Mouse (Mus musculus): ENCODE results near the gene Usp2.

GRCm38 (mm10) chr9:44125026-44125425 lies 58.2 kb downstream of the Usp2 start:
- no peak for TF ChIP-seq ELF1 (IDR thresholded peaks at IDR 0.05; ENCODE audit: low read depth, low read length)
- no peak for TF ChIP-seq ZC3H11A (IDR thresholded peaks at IDR 0.05; ENCODE audit: low read depth, low read length)
- no peak for TF ChIP-seq POLR2A (IDR thresholded peaks at IDR 0.05; ENCODE audit: low read depth, low read length)
- no peak for TF ChIP-seq MAX (IDR thresholded peaks at IDR 0.05; ENCODE audit: low read length)
- no peak for TF ChIP-seq CTCF (conservative IDR thresholded peaks at IDR 0.05 in 1 of 2, IDR thresholded peaks at IDR 0.05 in 1 of 2; ENCODE audit: low read depth in 2 of 2, low read length in 2 of 2)
- no peak for TF ChIP-seq TBP (conservative IDR thresholded peaks at IDR 0.05; ENCODE audit: low read depth, low read length)
- TF ChIP-seq POLR2AphosphoS2 (IDR thresholded peaks at IDR 0.05; ENCODE audit: low read depth, low read length), result no peak
- no peak for TF ChIP-seq ETS1 (conservative IDR thresholded peaks at IDR 0.05; ENCODE audit: low read depth, low read length)
- TF ChIP-seq MEF2A (IDR thresholded peaks at IDR 0.05; ENCODE audit: borderline replicate concordance, low read depth, low read length), result no peak
- TF ChIP-seq NRF1 (IDR thresholded peaks at IDR 0.05; ENCODE audit: low read depth, low read length), result no peak
- no peak for TF ChIP-seq SMC3 (IDR thresholded peaks at IDR 0.05; ENCODE audit: low read depth, low read length)
- TF ChIP-seq RAD21 (IDR thresholded peaks at IDR 0.05; ENCODE audit: low read depth, low read length), result no peak

Data from CH12.LX (cell line).